Mouse (Mus musculus) retina, adult 2 months (tissue): Measurements from ENCODE around the gene Scgb2b18.
"Not testable (repeated sequence)": the region's sequence is repeated elsewhere in the genome, so short reads cannot be mapped to it uniquely, and the experiment has no call there.

Experiments
- DNase-seq: peaks from one replicate; pipeline ENCODE4 v3.0.0-alpha.2; 2012; ENCODE audit warnings: low read depth, low spot score

Scgb2b18 gene

GRCm38 (mm10) chr7:33173764-33174163 is at the start of gene Scgb2b18:
TSS of gene Scgb2b18 (minus strand) at chr7:33173864.
- not testable (repeated sequence) for DNase-seq

GRCm38 (mm10) chr7:33185268-33185667 is 11.6 kb upstream of the Scgb2b18 start, which contains the start of gene Scgb1b18:
TSS of gene Scgb1b18 (plus strand) at chr7:33185568.
- DNase-seq, result not testable (repeated sequence)
